Mouse (Mus musculus) fibroblast of lung, adult 2 months (primary cell): ENCODE results near the gene Simc1.
"Not testable (repeated sequence)": the region's sequence is repeated elsewhere in the genome, so short reads cannot be mapped to it uniquely, and the experiment has no call there.

Source experiments
- DNase-seq: peaks from one replicate; pipeline ENCODE4 v3.0.0-alpha.2; 2011; ENCODE audit warnings: low read depth

The Simc1 gene

GRCm38 (mm10) chr13:54503604-54504521 lies at the start of gene Simc1:
TSS of gene Simc1 (plus strand) at chr13:54503779.
- no peak for DNase-seq

GRCm38 (mm10) chr13:54457062-54457461 lies 46.5 kb upstream of the Simc1 start:
- no peak for DNase-seq

GRCm38 (mm10) chr13:54459282-54459681 lies 44.3 kb upstream of the Simc1 start:
- DNase-seq: no peak

DNA sequence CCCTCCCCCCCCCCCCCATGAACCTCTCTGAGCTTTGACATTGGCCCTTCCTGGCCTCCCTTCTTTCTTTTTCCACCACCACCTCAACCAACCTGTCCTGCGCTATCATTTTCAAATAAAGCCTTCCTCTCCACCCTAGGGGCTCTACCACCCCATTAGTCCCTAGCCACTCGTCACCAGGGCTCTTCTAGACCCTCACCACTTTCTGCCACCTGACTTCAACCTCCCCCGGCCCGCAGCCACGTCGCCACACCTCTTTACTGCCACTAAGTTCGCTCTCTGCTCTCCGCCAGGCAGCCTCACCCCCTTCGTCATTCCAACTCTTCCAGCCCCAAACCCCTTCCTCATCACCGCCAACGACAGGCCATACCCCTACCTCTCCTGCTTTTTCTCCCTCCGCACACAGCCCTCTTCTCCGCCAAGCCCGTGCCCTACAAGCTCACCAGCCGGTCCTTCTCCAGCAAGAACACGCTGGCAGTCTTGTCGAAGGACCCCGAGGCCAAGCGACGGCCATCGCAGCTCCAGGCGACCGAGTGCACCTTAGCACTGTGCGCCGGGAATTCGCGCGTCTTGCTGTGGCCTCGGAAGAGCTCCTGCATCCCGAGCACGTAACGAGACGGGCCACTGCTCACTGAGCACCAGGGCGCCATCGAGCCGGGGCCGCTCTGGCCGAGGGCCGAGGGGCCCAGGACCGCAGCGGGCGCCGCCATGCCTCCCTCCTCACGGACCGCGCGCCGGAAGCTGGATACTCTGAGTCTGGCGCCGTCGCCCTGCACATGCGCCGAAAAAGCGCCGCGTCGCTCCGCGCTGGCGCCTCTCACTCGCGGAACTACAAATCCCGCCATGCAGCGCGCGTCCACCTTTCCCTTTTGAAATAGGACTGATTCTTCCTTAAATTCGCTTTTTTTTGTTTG lies 35.2 kb upstream of the Simc1 start, which contains the start of gene Thoc3:
Gene Thoc3 (minus strand): TSS at position 752 of the 914 bp plus-strand sequence.
- peak; percentile 65 for DNase-seq

GRCm38 (mm10) chr13:54469012-54469354 lies 34.6 kb upstream of the Simc1 start:
- DNase-seq: no peak

DNA sequence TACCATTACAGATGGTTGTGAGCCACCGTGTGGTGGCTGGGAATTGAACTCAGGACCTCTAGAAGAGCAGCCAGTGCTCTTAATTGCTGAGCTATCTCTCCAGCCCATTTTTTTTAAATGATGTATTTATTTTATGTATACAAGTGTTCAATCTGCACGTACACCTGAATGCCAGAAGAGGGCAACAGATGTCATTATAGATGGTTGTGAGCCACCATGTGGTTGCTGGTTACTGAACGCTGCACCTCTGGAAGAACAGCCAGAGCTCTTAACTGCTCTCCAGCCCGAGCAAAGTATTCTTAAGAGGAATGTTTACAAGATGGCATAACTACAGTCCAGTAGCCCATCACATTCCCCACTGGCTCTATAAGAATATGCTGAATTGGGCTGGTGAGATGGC lies 31.6 kb upstream of the Simc1 start:
- DNase-seq: no peak

DNA sequence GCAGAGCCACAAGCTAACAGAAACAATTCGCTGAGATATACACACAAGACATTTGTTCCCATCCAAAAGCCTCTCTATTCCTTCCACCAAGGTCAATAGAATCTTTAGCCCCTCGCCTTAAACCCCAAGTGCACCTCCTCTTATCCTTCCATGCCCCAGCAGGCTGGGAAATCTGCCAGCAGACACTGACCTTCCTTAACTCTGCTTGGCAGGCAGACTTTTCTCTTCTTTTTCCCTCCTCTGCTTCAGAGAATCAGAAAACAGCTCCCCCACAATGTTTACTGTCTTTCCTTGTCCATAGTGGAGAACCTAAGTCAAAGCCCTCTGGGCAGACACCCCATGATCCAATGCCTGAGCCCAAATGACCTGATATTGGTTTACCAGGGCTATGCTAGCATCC lies 28.6 kb upstream of the Simc1 start:
- DNase-seq: no peak

DNA sequence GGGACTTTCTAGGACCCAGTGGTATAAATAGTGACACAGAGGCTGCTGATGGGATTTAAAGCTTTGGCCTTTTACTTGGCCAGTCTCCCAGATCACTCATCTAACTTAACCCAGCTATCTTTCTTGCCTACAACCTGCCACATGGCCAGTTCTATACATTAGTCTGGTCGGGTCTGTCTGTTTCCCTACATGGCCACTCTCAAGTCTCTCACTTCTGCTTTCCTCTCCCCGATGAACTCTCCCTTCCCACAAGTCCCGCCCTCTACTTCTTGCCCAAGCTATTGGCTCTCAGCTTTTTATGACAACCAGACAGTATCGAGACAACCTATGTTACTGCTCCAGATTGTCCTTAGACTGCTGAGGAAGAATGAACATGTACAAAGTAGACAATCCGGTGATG lies 27.9 kb upstream of the Simc1 start:
- no peak for DNase-seq

GRCm38 (mm10) chr13:54479286-54479685 lies 24.3 kb upstream of the Simc1 start:
- peak; percentile 13 for DNase-seq

GRCm38 (mm10) chr13:54481498-54481897 lies 22.1 kb upstream of the Simc1 start:
- DNase-seq: no peak

DNA sequence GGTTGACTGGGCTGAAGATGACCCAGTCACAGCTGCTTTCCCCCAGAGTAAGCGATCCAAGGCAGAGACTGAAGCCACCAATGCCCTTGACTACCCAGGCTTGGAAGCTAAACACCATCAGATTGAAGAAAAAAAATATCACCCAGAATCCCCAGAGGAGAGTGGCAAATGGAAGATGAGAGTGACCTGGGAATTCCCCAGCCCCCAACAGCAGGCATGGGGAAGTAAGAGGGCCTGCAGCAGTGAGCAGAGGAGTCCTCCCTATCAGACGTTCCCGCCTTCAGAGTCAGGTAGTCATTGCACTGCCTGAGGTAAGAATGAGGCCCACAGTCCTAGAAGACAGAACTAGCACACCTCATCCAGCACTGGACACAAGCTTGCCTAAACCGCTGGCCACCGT lies 13.2 kb upstream of the Simc1 start:
- DNase-seq: no peak

- no peak for DNase-seq
Observed at GRCm38 (mm10) chr13:54491381-54491780, 12.2 kb upstream of the Simc1 start.

- not testable (repeated sequence) for DNase-seq
Observed at GRCm38 (mm10) chr13:54499551-54499950, 4.0 kb upstream of the Simc1 start.

- DNase-seq: no peak
Observed at GRCm38 (mm10) chr13:54501352-54501751, 2.2 kb upstream of the Simc1 start.

DNA sequence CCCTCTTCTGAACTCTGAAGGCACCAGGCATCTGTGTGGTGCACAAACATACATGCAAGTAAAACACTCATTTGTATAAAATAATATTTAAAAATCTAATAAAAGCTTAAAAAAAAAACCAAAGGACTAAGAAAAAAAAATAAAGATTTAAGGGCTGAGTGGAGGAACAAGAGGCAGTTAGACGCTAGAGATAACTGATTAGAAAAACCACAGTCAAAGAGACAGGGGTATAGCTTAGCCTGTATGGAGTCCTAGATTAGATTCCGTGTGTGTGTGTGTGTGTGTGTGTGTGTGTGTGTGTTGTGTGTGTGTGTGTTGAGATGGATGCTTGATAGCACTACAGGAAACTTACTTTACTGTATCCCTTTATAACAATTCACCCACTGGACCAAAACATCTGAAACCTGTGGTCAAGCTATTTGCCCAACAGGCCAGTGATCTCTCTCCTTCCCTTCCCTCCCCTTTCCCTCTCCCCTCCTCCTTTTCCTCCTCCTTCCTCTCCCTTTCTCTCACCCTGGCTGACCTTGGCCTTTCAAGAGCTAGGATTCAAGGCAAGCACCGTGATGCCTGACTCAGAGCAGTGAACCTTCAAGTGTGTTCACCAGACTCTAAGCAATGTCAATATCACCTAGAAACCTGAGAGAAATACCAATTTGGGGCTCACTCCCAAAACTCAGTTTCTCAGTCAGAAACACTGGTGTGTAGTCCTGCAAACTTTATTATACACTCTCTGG lies 1.5 kb upstream of the Simc1 start:
- DNase-seq: no peak

- no peak for DNase-seq
Observed at GRCm38 (mm10) chr13:54503278-54503603, 338 bp upstream of the Simc1 start.

GRCm38 (mm10) chr13:54504611-54505260 lies 1.2 kb downstream of the Simc1 start:
- no peak for DNase-seq

GRCm38 (mm10) chr13:54505920-54506319 lies 2.3 kb downstream of the Simc1 start:
- DNase-seq: no peak

DNA sequence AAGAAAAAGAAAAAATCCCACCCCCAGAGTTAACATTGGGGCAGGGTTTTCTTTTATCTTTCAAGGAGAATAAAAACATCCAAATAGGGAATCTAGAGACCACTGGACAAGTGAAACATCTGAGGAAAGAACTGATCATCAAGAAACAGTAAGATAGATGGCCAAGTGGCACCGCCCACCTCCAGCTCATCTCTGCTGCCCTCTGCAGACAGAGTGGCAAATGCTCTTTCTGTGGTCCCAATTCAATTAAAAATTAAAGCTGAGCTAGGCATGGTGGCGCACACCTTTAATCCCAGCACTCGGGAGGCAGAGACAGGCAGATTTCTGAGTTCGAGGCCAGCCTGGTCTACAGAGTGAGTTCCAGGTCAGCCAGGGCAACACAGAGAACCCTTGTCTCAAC lies 16.6 kb downstream of the Simc1 start:
- no peak for DNase-seq

DNA sequence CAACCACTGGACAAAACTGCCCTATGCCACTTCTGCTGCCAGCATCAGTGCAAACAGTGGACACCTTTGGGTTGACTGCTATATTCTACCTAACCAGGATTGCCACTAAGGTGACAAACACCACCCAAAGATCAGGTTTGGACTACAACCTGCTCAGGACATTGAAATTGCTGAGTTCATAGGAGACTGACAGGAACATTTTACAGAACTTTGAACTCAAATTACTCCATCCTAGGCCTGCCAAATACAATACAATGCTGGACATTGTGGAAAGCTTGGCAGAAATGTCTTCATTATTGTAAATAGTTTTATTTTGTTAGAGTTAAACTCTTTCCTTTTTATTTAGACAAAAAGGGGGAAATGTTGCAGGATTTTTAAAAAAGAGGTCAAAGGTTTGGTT lies 17.6 kb downstream of the Simc1 start:
- no peak for DNase-seq

- DNase-seq: no peak
Observed at GRCm38 (mm10) chr13:54527140-54527539, 23.6 kb downstream of the Simc1 start.

- DNase-seq: no peak
Observed at GRCm38 (mm10) chr13:54532134-54532533, 28.6 kb downstream of the Simc1 start.
